Mouse (Mus musculus): ENCODE results near the gene Rad54l.

The Rad54l gene

DNA sequence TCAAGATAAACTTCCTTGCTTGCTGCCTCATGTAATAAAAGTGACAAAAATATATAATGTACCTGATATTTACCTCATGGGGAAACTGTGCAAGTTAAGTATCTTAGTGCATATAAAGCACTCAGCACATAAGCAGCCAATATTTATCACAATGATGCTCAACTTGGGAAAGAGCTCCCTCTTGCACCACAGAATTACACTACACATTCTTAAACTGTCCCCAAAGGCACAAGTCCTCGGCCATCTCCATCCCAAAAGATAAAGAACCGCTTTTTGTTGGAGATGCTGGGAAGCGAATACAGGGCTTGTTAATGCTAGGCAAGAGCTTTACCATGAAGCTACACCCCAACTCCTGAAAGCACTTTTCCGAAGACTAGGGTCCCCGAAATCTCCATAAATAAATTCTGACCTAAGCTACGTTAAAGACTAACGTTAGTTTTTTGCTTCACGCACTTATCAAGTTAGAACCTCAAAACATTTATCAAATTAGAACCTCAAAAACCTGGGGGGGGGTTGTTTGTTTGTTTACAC lies 49.3 kb downstream of the Rad54l start:
- peak; percentile 71 for DNase-seq (ENCODE audit: low read depth, low spot score)

DNA sequence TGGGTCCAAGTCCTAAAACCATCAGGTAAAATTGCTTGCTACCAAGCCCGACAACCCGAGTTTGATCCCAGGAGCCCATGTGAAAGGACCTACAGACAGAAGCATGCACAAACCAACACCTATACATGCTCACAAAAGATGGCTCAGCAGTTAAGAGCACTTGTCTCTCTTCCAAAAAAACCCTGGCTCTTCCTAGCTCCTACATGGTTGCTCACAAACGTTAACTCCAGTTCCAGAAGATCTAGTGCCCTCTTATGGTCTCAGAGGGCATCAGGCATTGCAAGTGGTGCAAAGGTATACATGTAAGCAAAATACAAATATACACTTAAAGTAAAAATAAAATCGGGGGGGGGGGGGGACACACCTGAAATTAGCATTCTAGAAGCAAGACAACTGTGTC lies 50.3 kb downstream of the Rad54l start:
- DNase-seq (ENCODE audit: low read depth, low spot score): peak; percentile 75

DNA sequence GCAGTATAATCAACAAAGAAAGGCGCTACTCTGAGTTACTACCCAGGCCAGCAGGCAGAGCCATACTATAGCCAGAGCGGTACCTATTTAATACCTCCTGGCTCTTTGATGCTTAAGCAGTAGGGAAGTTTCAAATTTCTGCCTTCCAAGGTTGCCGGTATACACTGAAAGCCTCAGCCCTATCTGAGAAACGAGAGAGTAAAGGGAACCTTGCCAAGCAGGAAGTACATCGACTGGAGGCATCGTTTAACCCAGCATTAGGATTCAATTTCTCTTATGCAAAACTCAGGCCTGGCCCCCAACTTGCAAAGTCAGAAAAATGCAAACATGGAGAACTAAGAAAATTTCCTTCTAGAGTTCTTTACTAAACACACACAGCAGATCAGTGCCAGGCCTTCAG lies 53.4 kb downstream of the Rad54l start:
- DNase-seq (ENCODE audit: low read depth, low spot score): no peak

DNA sequence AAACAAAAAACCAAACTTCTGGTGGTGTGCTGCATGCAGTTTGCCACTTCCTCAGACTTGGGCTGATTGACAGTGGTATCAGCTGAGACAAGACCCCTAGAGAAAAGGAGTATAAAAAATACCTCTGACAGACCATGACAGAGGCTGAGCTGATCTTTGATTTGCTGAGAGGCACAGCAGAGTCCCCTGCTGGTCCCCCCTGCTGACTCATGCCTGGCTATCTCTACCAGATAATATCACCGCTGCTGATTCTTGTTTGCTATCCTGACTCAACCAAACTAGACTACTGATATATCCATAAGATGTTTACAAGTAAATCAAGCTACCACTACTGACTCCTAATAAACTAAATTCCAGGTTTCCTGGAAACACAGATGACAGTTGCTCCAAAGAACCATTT lies 59.6 kb downstream of the Rad54l start:
- no peak for DNase-seq (ENCODE audit: low read depth, low spot score)

DNA sequence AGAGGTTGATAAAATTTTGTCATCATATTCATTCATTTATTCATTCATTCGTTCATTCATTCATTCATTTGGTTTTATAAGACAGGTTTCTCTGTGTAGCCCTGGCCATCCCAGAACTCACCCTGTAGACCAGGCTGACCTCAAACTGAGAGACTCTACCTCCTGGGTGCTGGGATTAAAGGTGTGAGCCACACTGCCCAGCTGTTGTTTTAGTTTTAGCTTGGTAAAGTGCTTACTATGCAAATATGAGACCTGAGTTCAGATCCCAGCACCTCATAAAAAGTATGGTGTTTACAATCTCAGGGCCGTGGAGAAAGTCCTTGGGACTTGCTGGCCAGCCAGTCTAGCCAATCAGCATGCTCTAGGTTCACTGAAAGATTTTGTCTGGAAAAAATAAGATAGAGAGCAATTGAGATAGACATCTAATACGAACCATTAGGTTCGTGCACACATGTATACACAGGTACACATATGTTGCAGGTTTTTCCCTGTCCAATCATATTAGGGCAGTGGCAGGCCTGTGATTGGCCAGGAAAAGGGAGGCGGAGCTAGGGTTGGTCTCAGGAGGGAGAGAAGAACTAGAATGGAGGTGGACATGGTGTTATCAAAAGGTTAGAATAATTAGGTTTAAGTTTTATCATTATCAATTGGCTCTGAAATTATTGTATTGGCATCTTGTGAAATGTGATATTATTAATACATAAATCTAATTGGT lies 64.3 kb downstream of the Rad54l start:
- DNase-seq (ENCODE audit: low read depth, low spot score): no peak

DNA sequence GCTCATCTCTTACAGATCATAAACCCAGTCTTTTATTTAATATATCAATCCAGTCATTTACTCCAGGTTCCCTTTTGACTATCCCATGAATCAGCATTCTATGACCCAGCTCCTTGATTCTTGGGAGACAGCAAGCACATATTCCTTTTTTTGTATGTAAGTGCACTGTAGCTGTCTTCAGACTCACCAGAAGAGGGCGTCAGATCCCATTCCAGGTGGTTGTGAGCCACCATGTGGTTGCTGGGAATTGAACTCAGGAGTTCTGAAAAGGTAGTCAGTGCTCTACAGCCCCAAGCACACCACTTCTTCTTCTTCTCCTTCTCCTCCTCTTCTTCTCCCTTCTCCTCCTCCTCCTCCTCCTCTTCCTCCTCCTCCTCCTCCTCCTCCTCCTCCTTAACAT lies 65.9 kb downstream of the Rad54l start:
- no peak for DNase-seq (ENCODE audit: low read depth, low spot score)

DNA sequence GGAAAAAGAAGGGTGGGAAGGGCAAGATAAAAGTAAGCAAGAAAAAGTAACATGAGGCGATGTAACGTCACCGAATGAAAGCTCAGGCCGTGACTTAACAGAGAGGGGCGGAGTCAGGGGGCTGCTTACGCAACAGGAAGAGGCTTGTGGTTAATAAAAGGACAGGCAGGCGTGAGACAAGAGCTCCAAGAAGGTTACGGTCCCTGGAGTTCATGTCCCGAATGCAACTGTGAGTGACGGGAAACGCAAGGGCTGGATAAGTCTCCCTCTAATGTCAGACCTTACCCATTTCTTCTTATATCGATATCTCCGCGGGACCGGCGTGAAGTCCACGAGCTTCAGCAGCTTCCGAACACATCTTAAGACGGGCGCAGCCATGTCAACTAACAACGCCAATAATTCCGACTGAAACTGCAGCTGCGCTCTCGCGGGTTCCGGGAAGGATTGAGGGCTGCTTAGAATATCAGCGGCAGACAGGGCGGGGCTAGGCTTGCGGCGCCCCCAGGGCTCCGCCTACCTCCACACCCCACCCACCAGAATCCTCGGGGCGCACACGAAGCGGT lies 70.0 kb downstream of the Rad54l start, which contains the start of gene Nsun4:
TSS of gene Nsun4 (minus strand) at position 478 of the 563 bp plus-strand sequence.
- peak; percentile 96 for DNase-seq (ENCODE audit: low read depth, low spot score)

DNA sequence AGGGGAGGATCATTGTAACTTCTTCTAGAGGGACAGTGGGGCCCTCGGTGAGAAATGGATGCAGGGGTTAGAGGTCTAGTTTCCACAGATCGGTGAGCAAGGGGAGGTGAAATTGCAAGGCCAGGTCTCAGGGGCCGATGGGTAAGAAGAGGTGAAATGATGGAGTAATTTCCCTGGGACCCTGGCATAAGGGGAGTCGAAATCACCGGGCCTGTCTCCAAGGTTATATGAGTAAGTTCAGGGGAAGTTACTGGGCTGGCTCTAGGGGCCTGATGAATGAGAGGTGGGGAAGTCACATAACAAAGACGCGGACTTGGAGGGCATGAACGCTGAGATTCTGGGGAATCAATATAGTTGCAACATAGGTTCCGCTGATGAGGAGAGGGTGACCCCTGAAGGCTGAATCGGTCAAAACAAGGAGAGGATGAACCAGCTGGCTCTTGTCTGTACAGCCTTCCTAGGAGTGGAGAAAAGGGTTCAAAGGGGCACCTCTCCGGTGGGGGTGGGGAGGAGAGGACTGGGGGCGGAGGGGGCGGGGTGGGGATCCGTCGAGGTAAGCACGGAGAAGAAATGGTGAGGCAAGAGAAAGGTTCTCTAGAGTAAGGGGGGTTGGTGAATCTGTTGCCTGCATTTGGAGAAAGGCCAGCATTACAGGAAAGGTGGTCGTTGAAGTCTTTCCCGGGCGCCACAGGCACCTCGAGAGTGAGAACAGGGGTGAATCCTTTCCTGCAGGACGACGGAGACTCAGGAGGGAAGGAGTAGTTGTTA lies 70.8 kb downstream of the Rad54l start:
- DNase-seq (ENCODE audit: low read depth, low spot score): peak; percentile 58

DNA sequence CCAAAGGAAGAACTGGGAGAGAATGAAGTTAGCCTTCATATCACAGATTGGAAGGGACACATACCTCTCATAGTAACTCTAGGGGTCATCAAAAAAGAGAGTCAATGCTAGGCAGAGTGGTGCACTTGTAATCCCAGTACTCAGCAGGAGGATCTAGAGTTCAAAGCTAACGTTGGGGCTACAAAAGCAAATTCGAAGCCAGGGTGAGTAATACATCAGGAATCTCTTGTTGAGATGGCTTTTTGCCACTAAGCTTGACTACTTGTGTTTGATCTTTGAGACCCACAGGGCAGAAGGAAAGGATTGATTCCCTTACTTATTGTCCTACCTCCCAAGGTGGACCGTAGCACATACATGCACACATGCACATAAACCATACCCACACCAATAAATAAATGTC lies 74.3 kb downstream of the Rad54l start:
- peak; percentile 64 for DNase-seq (ENCODE audit: low read depth, low spot score)

DNA sequence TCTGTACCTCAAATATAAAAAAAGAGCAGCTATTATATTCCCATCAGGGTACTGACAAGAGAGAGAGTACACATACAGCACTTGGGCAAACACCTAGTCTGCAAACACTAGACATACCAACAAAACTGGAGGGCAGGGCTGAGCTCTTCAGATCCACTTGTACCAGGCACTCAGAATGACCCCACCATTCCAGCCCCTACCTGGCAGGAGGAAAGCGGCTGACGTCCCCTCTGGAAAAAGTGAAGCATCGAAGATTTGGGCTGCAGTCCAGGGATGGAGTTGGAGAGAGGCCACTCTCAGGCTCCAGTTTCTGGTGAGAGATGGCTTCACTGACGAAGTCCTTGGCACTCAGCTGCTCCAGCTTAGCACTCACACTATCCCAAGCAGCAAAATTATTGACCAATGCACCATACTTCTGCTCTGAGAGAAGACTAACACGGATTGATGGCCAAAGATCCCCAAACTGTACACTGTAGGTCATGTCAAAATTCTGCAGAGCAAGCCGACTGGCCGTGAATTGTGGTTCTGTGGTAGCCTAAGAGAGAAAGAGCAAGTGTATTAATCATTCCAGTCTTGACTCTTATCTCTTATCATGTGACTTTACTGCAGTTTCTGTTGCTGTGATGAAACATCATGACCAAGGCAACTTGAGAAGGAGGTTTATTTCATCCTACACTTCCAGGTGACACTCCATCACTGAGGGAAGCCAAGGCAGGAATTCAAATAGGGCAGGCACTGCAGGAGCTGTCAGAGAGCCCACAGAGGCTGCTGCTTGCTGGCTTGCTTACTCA lies 75.2 kb downstream of the Rad54l start:
- DNase-seq (ENCODE audit: low read depth, low spot score): no peak

DNA sequence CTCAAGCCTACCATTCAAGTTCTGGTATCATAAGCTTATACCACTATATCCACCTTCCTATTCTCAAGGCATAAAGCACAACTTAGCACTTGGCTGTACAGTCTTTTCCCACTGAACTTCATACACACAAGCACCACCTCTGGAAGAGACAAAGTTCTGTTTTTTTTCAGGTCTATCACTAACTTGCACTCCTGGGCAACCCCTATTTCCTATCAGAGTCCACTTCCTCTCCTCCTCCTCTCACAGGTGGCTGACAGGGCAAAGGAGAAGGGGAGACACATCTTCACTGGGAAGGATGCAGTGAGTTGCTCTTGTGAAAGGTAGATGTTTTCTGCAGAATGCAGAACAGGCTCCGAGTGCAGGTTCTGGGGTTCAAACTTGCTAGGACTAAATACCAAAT lies 75.8 kb downstream of the Rad54l start:
- DNase-seq (ENCODE audit: low read depth, low spot score): no peak

DNA sequence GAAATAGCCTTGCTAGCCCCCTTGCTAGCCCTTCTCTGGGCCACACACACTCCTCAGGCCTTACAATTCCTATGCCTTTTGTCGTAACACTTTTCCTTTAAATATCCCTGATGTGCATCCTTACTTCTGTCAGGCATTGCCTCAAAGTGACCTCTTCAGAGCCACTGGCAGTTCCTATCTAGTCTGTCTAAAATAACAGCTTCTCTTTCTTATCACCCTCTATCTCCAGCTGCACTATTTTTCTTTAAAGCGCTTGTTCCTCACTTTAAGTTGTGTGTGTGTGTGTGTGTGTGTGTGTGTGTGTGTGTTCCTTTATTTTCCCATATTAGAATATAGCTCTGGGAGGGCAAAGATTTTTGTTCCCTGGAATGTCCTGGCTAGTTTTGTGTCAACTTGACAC lies 76.9 kb downstream of the Rad54l start:
- DNase-seq (ENCODE audit: low read depth, low spot score): no peak

Measured in 3T3-L1 (cell line).